Mouse (Mus musculus): ENCODE results near the gene Psmc2. TPM values are rescaled to one million over a fixed set of nuclear protein-coding genes. Genes with fewer than 3 reads are reported as not detected.

The Psmc2 gene
- polyA plus RNA-seq, 1 experiment, result 27.2 TPM

GRCm38 (mm10) chr5:21827643-21828042, 42.6 kb downstream of the Psmc2 start:
- H3K4me3 ChIP-seq (ENCODE audit: control insufficient read depth, insufficient read depth, low read length), result no peak overlapping the region
- H3K4me1 ChIP-seq (replicated peaks; ENCODE audit: control insufficient read depth, insufficient read depth, low read length), result no peaks in the 10 kb centered on the region
- no peaks in the 10 kb centered on the region for H3K36me3 ChIP-seq (ENCODE audit: control insufficient read depth, insufficient read depth, low read length)
- no peaks in the 10 kb centered on the region for H3K27me3 ChIP-seq (ENCODE audit: control insufficient read depth, insufficient read depth, low read length)
- H3K27ac ChIP-seq (ENCODE audit: control insufficient read depth, insufficient read depth, low read length), result no peak overlapping the region
- no peak for TF ChIP-seq CTCF (IDR thresholded peaks at IDR 0.05; ENCODE audit: borderline replicate concordance, control insufficient read depth, extremely low read depth, insufficient read depth, low read length, poor library complexity)
- no peak for TF ChIP-seq POLR2A (IDR thresholded peaks at IDR 0.05; ENCODE audit: control insufficient read depth, extremely low read depth, insufficient read depth, low read length, poor library complexity)
- no peak for DNase-seq
- WGBS, result 74% methylated on average over 6 of the region's 6 CpGs

- H3K27me3 ChIP-seq (ENCODE audit: control insufficient read depth, insufficient read depth, low read length), result no peaks in the 10 kb centered on the region
- DNase-seq, result no peak
- no peaks in the 10 kb centered on the region for H3K36me3 ChIP-seq (ENCODE audit: control insufficient read depth, insufficient read depth, low read length)
- no peak overlapping the region for H3K27ac ChIP-seq (ENCODE audit: control insufficient read depth, insufficient read depth, low read length)
- no peak overlapping the region for H3K4me3 ChIP-seq (ENCODE audit: control insufficient read depth, insufficient read depth, low read length)
- WGBS, result 86% methylated on average over 4 of the region's 4 CpGs
- no peaks in the 10 kb centered on the region for H3K4me1 ChIP-seq (replicated peaks; ENCODE audit: control insufficient read depth, insufficient read depth, low read length)
- TF ChIP-seq POLR2A (IDR thresholded peaks at IDR 0.05; ENCODE audit: control insufficient read depth, extremely low read depth, insufficient read depth, low read length, poor library complexity) (no peak), CTCF (IDR thresholded peaks at IDR 0.05; ENCODE audit: borderline replicate concordance, control insufficient read depth, extremely low read depth, insufficient read depth, low read length, poor library complexity) (no peak)
These were observed 43.8 kb downstream of the Psmc2 start for GRCm38 (mm10) chr5:21828855-21829254.

- Histone ChIP-seq H3K36me3 (ENCODE audit: control insufficient read depth, insufficient read depth, low read length) (no peaks in the 10 kb centered on the region), H3K27ac (ENCODE audit: control insufficient read depth, insufficient read depth, low read length) (no peak overlapping the region), H3K4me3 (ENCODE audit: control insufficient read depth, insufficient read depth, low read length) (no peak overlapping the region), H3K27me3 (ENCODE audit: control insufficient read depth, insufficient read depth, low read length) (no peaks in the 10 kb centered on the region), H3K4me1 (replicated peaks; ENCODE audit: control insufficient read depth, insufficient read depth, low read length) (no peaks in the 10 kb centered on the region)
- WGBS, result 80% methylated on average over 3 of the region's 3 CpGs
- TF ChIP-seq POLR2A (IDR thresholded peaks at IDR 0.05; ENCODE audit: control insufficient read depth, extremely low read depth, insufficient read depth, low read length, poor library complexity), result no peak
- no peak for TF ChIP-seq CTCF (IDR thresholded peaks at IDR 0.05; ENCODE audit: borderline replicate concordance, control insufficient read depth, extremely low read depth, insufficient read depth, low read length, poor library complexity)
- no peak for DNase-seq
These were observed 46.7 kb downstream of the Psmc2 start for GRCm38 (mm10) chr5:21831761-21832160.

- DNase-seq, result no peak
- H3K27me3 ChIP-seq (ENCODE audit: control insufficient read depth, insufficient read depth, low read length), result no peaks in the 10 kb centered on the region
- H3K4me3 ChIP-seq (ENCODE audit: control insufficient read depth, insufficient read depth, low read length), result no peak overlapping the region
- TF ChIP-seq CTCF (IDR thresholded peaks at IDR 0.05; ENCODE audit: borderline replicate concordance, control insufficient read depth, extremely low read depth, insufficient read depth, low read length, poor library complexity) (no peak), POLR2A (IDR thresholded peaks at IDR 0.05; ENCODE audit: control insufficient read depth, extremely low read depth, insufficient read depth, low read length, poor library complexity) (no peak)
- H3K4me1 ChIP-seq (replicated peaks; ENCODE audit: control insufficient read depth, insufficient read depth, low read length), result no peaks in the 10 kb centered on the region
- H3K27ac ChIP-seq (ENCODE audit: control insufficient read depth, insufficient read depth, low read length), result no peak overlapping the region
- no peaks in the 10 kb centered on the region for H3K36me3 ChIP-seq (ENCODE audit: control insufficient read depth, insufficient read depth, low read length)
- 72% methylated on average over 4 of the region's 4 CpGs for WGBS
These were observed 59.6 kb downstream of the Psmc2 start for GRCm38 (mm10) chr5:21844676-21845075.

- no peak for DNase-seq
These were observed 61.7 kb downstream of the Psmc2 start for GRCm38 (mm10) chr5:21846616-21847290.

GRCm38 (mm10) chr5:21847438-21847837, 62.4 kb downstream of the Psmc2 start:
- 75% methylated on average over 6 of the region's 6 CpGs for WGBS

More at GRCm38 (mm10) chr5:21846616-21847290, 61.7 kb downstream of the Psmc2 start:
- Histone ChIP-seq H3K4me3 (ENCODE audit: control insufficient read depth, insufficient read depth, low read length) (no peak overlapping the region), H3K4me1 (replicated peaks; ENCODE audit: control insufficient read depth, insufficient read depth, low read length) (no peaks in the 10 kb centered on the region), H3K36me3 (ENCODE audit: control insufficient read depth, insufficient read depth, low read length) (no peaks in the 10 kb centered on the region), H3K27ac (ENCODE audit: control insufficient read depth, insufficient read depth, low read length) (no peak overlapping the region), H3K27me3 (ENCODE audit: control insufficient read depth, insufficient read depth, low read length) (no peaks in the 10 kb centered on the region)
- TF ChIP-seq CTCF (IDR thresholded peaks at IDR 0.05; ENCODE audit: borderline replicate concordance, control insufficient read depth, extremely low read depth, insufficient read depth, low read length, poor library complexity) (no peak), POLR2A (IDR thresholded peaks at IDR 0.05; ENCODE audit: control insufficient read depth, extremely low read depth, insufficient read depth, low read length, poor library complexity) (no peak)
- 80% methylated on average over 20 of the region's 20 CpGs for WGBS

More at GRCm38 (mm10) chr5:21847438-21847837, 62.4 kb downstream of the Psmc2 start:
- no peak overlapping the region for H3K4me3 ChIP-seq (ENCODE audit: control insufficient read depth, insufficient read depth, low read length)
- no peak for DNase-seq
- H3K36me3 ChIP-seq (ENCODE audit: control insufficient read depth, insufficient read depth, low read length), result no peaks in the 10 kb centered on the region
- TF ChIP-seq POLR2A (IDR thresholded peaks at IDR 0.05; ENCODE audit: control insufficient read depth, extremely low read depth, insufficient read depth, low read length, poor library complexity) (no peak), CTCF (IDR thresholded peaks at IDR 0.05; ENCODE audit: borderline replicate concordance, control insufficient read depth, extremely low read depth, insufficient read depth, low read length, poor library complexity) (no peak)
- H3K4me1 ChIP-seq (replicated peaks; ENCODE audit: control insufficient read depth, insufficient read depth, low read length), result no peaks in the 10 kb centered on the region
- no peaks in the 10 kb centered on the region for H3K27me3 ChIP-seq (ENCODE audit: control insufficient read depth, insufficient read depth, low read length)
- no peak overlapping the region for H3K27ac ChIP-seq (ENCODE audit: control insufficient read depth, insufficient read depth, low read length)
